Mouse (Mus musculus) forebrain, embryonic 12.5 days (tissue): ENCODE measurements around the gene Evx2. TPM values are rescaled to one million over a fixed set of nuclear protein-coding genes. Genes with fewer than 3 reads are reported as not detected.

Experiments used
- ATAC-seq: fragments of 200-750 bp; cut with Nextera tagmentation; 2 replicates; pipeline ENCODE4 v1.8.0; 2017; ENCODE audit warnings: moderate TSS enrichment; ENCODE audit not compliant: low FRiP score
- H3K27ac ChIP-seq: fragments of 300-500 bp; sonication (generic); 2 replicates; pipeline ENCODE4 v1.5.1; 2016; ENCODE audit warnings: mild to moderate bottlenecking
- H3K27me3 ChIP-seq: fragments of 300-500 bp; sonication (generic); 2 replicates; pipeline ENCODE4 v1.6.1; 2016; ENCODE audit warnings: mild to moderate bottlenecking
- H3K36me3 ChIP-seq: fragments of 300-500 bp; sonication (generic); replicated peaks from 2 replicates; pipeline ENCODE4 v1.6.1; 2016; ENCODE audit warnings: mild to moderate bottlenecking
- H3K4me1 ChIP-seq: fragments of 300-500 bp; sonication (generic); 2 replicates; pipeline ENCODE4 v1.6.1; 2016
- H3K4me2 ChIP-seq: fragments of 300-500 bp; sonication (generic); 2 replicates; pipeline ENCODE4 v1.6.1; 2016; ENCODE audit warnings: mild to moderate bottlenecking, moderate library complexity
- H3K4me3 ChIP-seq: fragments of 300-500 bp; sonication (generic); replicated peaks from 2 replicates; pipeline ENCODE4 v1.5.1; 2016; ENCODE audit warnings: mild to moderate bottlenecking
- H3K9ac ChIP-seq: fragments of 300-500 bp; sonication (generic); 2 replicates; pipeline ENCODE4 v1.6.1; 2016; ENCODE audit warnings: mild to moderate bottlenecking
- H3K9me3 ChIP-seq: fragments of 300-500 bp; sonication (generic); 2 replicates; pipeline ENCODE4 v1.6.1; 2016
- WGBS: fragments of 180-500 bp; shearing (Covaris S2); methylation state at CpG from one replicate; pipeline ENCODE4 v1.1.7; 2016; 5-methylcytosine and 5-hydroxymethylcytosine counted together
- polyA plus RNA-seq: library from polyadenylated mRNA; unstranded; fragments of >200 nt; fragmentation: Nextera tagmentation; extraction: Ambion mirVana; gene quantifications from 2 replicates; pipeline ENCODE4 v1.2.1, GENCODE M21; 2016

Gene Evx2
- polyA plus RNA-seq, 1 experiment from 2014 or later: not detected

- Histone ChIP-seq H3K27ac (no peak overlapping the region), H3K9me3 (0 out of 2 replicates have a peak, but pooled peaks cover 4% of the 10 kb centered on the region), H3K9ac (no peak overlapping the region), H3K4me2 (no peak overlapping the region), H3K4me3 (peak overlapping the region; percentile 36; the same call in 1 of the 2 replicates), H3K36me3 (no peaks in the 10 kb centered on the region), H3K4me1 (peaks cover 14% of the 10 kb centered on the region), H3K27me3 (peaks cover 87% of the 10 kb centered on the region)
- ATAC-seq: no peak
- WGBS: 5% methylated on average over 20 of the region's 20 CpGs
Observed at GRCm38 (mm10) chr2:74654743-74655419, 4.5 kb downstream of the Evx2 start.

GRCm38 (mm10) chr2:74653781-74654535 is 5.4 kb downstream of the Evx2 start:
- 0 out of 2 replicates have a peak, but pooled peaks cover 4% of the 10 kb centered on the region for H3K9me3 ChIP-seq
- no peak overlapping the region for H3K4me3 ChIP-seq
- H3K9ac ChIP-seq: no peak overlapping the region
- no peak overlapping the region for H3K4me2 ChIP-seq
- peaks cover 87% of the 10 kb centered on the region for H3K27me3 ChIP-seq
- WGBS: 9% methylated on average over 17 of the region's 17 CpGs
- peaks cover 14% of the 10 kb centered on the region for H3K4me1 ChIP-seq
- no peak for ATAC-seq
- H3K36me3 ChIP-seq: no peaks in the 10 kb centered on the region
- H3K27ac ChIP-seq: no peak overlapping the region

GRCm38 (mm10) chr2:74652996-74653340 is 6.4 kb downstream of the Evx2 start:
- Histone ChIP-seq H3K4me2 (no peak overlapping the region), H3K4me1 (peaks cover 14% of the 10 kb centered on the region), H3K27ac (no peak overlapping the region), H3K4me3 (no peak overlapping the region), H3K9ac (no peak overlapping the region), H3K27me3 (peaks cover 87% of the 10 kb centered on the region), H3K36me3 (no peaks in the 10 kb centered on the region), H3K9me3 (0 out of 2 replicates have a peak, but pooled peaks cover 4% of the 10 kb centered on the region)
- WGBS: 39% methylated on average over 2 of the region's 2 CpGs
- ATAC-seq: no peak

- no peaks in the 10 kb centered on the region for H3K4me1 ChIP-seq
- 17% methylated on average over 7 of the region's 7 CpGs for WGBS
- no peak overlapping the region for H3K27ac ChIP-seq
- ATAC-seq: no peak
- no peak overlapping the region for H3K9ac ChIP-seq
- H3K27me3 ChIP-seq: peaks cover 92% of the 10 kb centered on the region
- no peaks in the 10 kb centered on the region for H3K9me3 ChIP-seq
- H3K36me3 ChIP-seq: no peaks in the 10 kb centered on the region
- H3K4me2 ChIP-seq: no peak overlapping the region
- H3K4me3 ChIP-seq: no peak overlapping the region
Observed at GRCm38 (mm10) chr2:74647082-74647864, 12.1 kb downstream of the Evx2 start.

- Histone ChIP-seq H3K36me3 (no peaks in the 10 kb centered on the region), H3K4me1 (no peaks in the 10 kb centered on the region), H3K27me3 (peaks cover 79% of the 10 kb centered on the region), H3K9ac (no peak overlapping the region), H3K4me2 (no peak overlapping the region), H3K27ac (no peak overlapping the region), H3K4me3 (no peak overlapping the region), H3K9me3 (no peaks in the 10 kb centered on the region)
- WGBS: 86% methylated on average over 3 of the region's 3 CpGs
- no peak for ATAC-seq
Observed at GRCm38 (mm10) chr2:74645631-74646030, 13.7 kb downstream of the Evx2 start.

GRCm38 (mm10) chr2:74642431-74642830 is 16.9 kb downstream of the Evx2 start:
- H3K27ac ChIP-seq: no peak overlapping the region
- no peak overlapping the region for H3K4me3 ChIP-seq
- H3K4me2 ChIP-seq: no peak overlapping the region
- no peaks in the 10 kb centered on the region for H3K36me3 ChIP-seq
- H3K9me3 ChIP-seq: no peaks in the 10 kb centered on the region
- no peak overlapping the region for H3K9ac ChIP-seq
- H3K4me1 ChIP-seq: no peaks in the 10 kb centered on the region
- ATAC-seq: no peak
- 80% methylated on average over 5 of the region's 5 CpGs for WGBS
- peaks cover 58% of the 10 kb centered on the region for H3K27me3 ChIP-seq

GRCm38 (mm10) chr2:74635412-74635811 is 23.9 kb downstream of the Evx2 start:
- no peak for ATAC-seq
- H3K9me3 ChIP-seq: peaks cover 3% of the 10 kb centered on the region; the same call in 1 of the 2 replicates
- 74% methylated on average over 4 of the region's 4 CpGs for WGBS

GRCm38 (mm10) chr2:74620368-74620767 is 39.0 kb downstream of the Evx2 start:
- Histone ChIP-seq H3K4me3 (no peak overlapping the region), H3K36me3 (no peaks in the 10 kb centered on the region), H3K27ac (no peak overlapping the region), H3K27me3 (no peaks in the 10 kb centered on the region), H3K9ac (no peak overlapping the region), H3K4me2 (no peak overlapping the region), H3K9me3 (no peaks in the 10 kb centered on the region), H3K4me1 (no peaks in the 10 kb centered on the region)
- WGBS: 91% methylated on average over 10 of the region's 10 CpGs
- no peak for ATAC-seq

More at GRCm38 (mm10) chr2:74635412-74635811, 23.9 kb downstream of the Evx2 start:
- Histone ChIP-seq H3K4me1 (no peaks in the 10 kb centered on the region), H3K4me2 (no peak overlapping the region), H3K36me3 (no peaks in the 10 kb centered on the region), H3K27me3 (peaks cover 11% of the 10 kb centered on the region; the same call in 1 of the 2 replicates), H3K9ac (no peak overlapping the region), H3K4me3 (no peak overlapping the region), H3K27ac (no peak overlapping the region)

- Histone ChIP-seq H3K9me3 (no peaks in the 10 kb centered on the region), H3K4me3 (no peak overlapping the region), H3K27me3 (no peaks in the 10 kb centered on the region), H3K36me3 (no peaks in the 10 kb centered on the region), H3K4me2 (no peak overlapping the region), H3K4me1 (no peaks in the 10 kb centered on the region), H3K9ac (no peak overlapping the region), H3K27ac (no peak overlapping the region)
- WGBS: 83% methylated on average over 3 of the region's 3 CpGs
- ATAC-seq: no peak
Observed at GRCm38 (mm10) chr2:74619676-74620246, 39.6 kb downstream of the Evx2 start.

- Histone ChIP-seq H3K4me3 (no peak overlapping the region), H3K36me3 (no peaks in the 10 kb centered on the region), H3K4me1 (no peaks in the 10 kb centered on the region), H3K4me2 (no peak overlapping the region), H3K27me3 (no peaks in the 10 kb centered on the region), H3K27ac (no peak overlapping the region), H3K9ac (no peak overlapping the region), H3K9me3 (no peaks in the 10 kb centered on the region)
- 88% methylated on average over 9 of the region's 9 CpGs for WGBS
- ATAC-seq: no peak
Observed at GRCm38 (mm10) chr2:74617706-74618105, 41.7 kb downstream of the Evx2 start.

- Histone ChIP-seq H3K9ac (no peak overlapping the region), H3K4me2 (no peak overlapping the region), H3K9me3 (no peaks in the 10 kb centered on the region), H3K27me3 (no peaks in the 10 kb centered on the region), H3K36me3 (no peaks in the 10 kb centered on the region), H3K4me1 (no peaks in the 10 kb centered on the region), H3K4me3 (no peak overlapping the region), H3K27ac (no peak overlapping the region)
- WGBS: 83% methylated on average over 4 of the region's 4 CpGs
- ATAC-seq: no peak
Observed at GRCm38 (mm10) chr2:74611406-74611805, 48.0 kb downstream of the Evx2 start.

GRCm38 (mm10) chr2:74609350-74609749 is 50.0 kb downstream of the Evx2 start:
- no peak for ATAC-seq
- no peaks in the 10 kb centered on the region; the same call in 1 of the 2 replicates for H3K4me1 ChIP-seq
- H3K27me3 ChIP-seq: no peaks in the 10 kb centered on the region
- H3K9me3 ChIP-seq: no peaks in the 10 kb centered on the region
- H3K4me2 ChIP-seq: no peak overlapping the region
- no peak overlapping the region for H3K4me3 ChIP-seq
- no peaks in the 10 kb centered on the region for H3K36me3 ChIP-seq
- H3K9ac ChIP-seq: no peak overlapping the region
- no peak overlapping the region for H3K27ac ChIP-seq
